Mouse (Mus musculus) urinary bladder, adult 2 months (tissue): ENCODE measurements around the gene Slc16a13. TPM values are rescaled to one million over a fixed set of nuclear protein-coding genes. Genes with fewer than 3 reads are reported as not detected.
"Not testable (repeated sequence)": the region's sequence is repeated elsewhere in the genome, so short reads cannot be mapped to it uniquely, and the experiment has no call there.

Experiments used
- DNase-seq: peaks from one replicate; pipeline ENCODE4 v3.0.0; 2022; ENCODE audit warnings: low spot score
- polyA plus RNA-seq: library from polyadenylated mRNA; depleted of rRNA; stranded (reverse); fragments of >200 nt; gene quantifications from 2 replicates; pipeline ENCODE4 v1.2.3, GENCODE M21; 2012; rRNA removed

Gene Slc16a13
- polyA plus RNA-seq, 1 experiment, result 8.5 TPM

- DNase-seq, result no peak
Measured at GRCm38 (mm10) chr11:70171181-70171580, 49.7 kb downstream of the Slc16a13 start.

- no peak for DNase-seq
Measured at GRCm38 (mm10) chr11:70170291-70170690, 50.6 kb downstream of the Slc16a13 start.

- not testable (repeated sequence) for DNase-seq
Measured at GRCm38 (mm10) chr11:70169471-70169870, 51.4 kb downstream of the Slc16a13 start.

- DNase-seq, result no peak
Measured at GRCm38 (mm10) chr11:70168136-70168535, 52.7 kb downstream of the Slc16a13 start.

Other genes with a start within 250 kb of the Slc16a13 start
- gene Ctdnep1, start 239.9 kb downstream of the Slc16a13 start, polyA plus RNA-seq, result 82.0 and 95.4 TPM in 2 replicates
- gene Elp5, start 238.5 kb downstream of the Slc16a13 start, polyA plus RNA-seq, result 57.6 and 61.4 TPM in 2 replicates
- 374 and 440 TPM in 2 replicates for gene Gabarap, start 229.9 kb downstream of the Slc16a13 start, polyA plus RNA-seq
- gene Phf23, start 225.3 kb downstream of the Slc16a13 start, polyA plus RNA-seq, result 35.8 and 36.4 TPM in 2 replicates
- gene Dvl2, start 220.5 kb downstream of the Slc16a13 start, polyA plus RNA-seq, result 11.9 and 16.7 TPM in 2 replicates
- gene Acadvl, start 205.7 kb downstream of the Slc16a13 start, polyA plus RNA-seq, result 95.7 and 100 TPM in 2 replicates
- 28.0 and 31.9 TPM in 2 replicates for gene Dlg4, start 204.1 kb downstream of the Slc16a13 start, polyA plus RNA-seq
- gene Asgr1, start 167.0 kb downstream of the Slc16a13 start, polyA plus RNA-seq, result 0.07 TPM in 1 of 2 replicates, not detected in the other
- gene Asgr2, start 128.4 kb downstream of the Slc16a13 start, polyA plus RNA-seq, result 2.0 and 2.5 TPM in 2 replicates
- gene Mgl2, start 90.7 kb downstream of the Slc16a13 start, polyA plus RNA-seq, result 41.3 and 51.9 TPM in 2 replicates
- gene Clec10a, start 64.9 kb downstream of the Slc16a13 start, polyA plus RNA-seq, result 39.6 and 49.2 TPM in 2 replicates
- gene Slc16a11, start 8.3 kb downstream of the Slc16a13 start, polyA plus RNA-seq, result 3.0 and 4.8 TPM in 2 replicates
- gene Bcl6b, start 8.7 kb upstream of the Slc16a13 start, polyA plus RNA-seq, result 4.0 and 4.1 TPM in 2 replicates
- gene 0610010K14Rik, start 16.9 kb upstream of the Slc16a13 start, polyA plus RNA-seq, result 55.2 and 69.0 TPM in 2 replicates
- gene Gm21988, start 18.8 kb upstream of the Slc16a13 start, polyA plus RNA-seq, result 7.4 and 8.7 TPM in 2 replicates
- gene Rnasek, start 18.8 kb upstream of the Slc16a13 start, polyA plus RNA-seq, result 128 and 143 TPM in 2 replicates
- gene Alox12, start 34.3 kb upstream of the Slc16a13 start, polyA plus RNA-seq, result 14.7 and 15.3 TPM in 2 replicates
- gene Alox12e, start 101.6 kb upstream of the Slc16a13 start, polyA plus RNA-seq, result 0.14 and 0.21 TPM in 2 replicates
- gene Alox15, start 131.0 kb upstream of the Slc16a13 start, polyA plus RNA-seq, result 0.80 and 1.3 TPM in 2 replicates
- gene Pelp1, start 189.0 kb upstream of the Slc16a13 start, polyA plus RNA-seq, result 11.1 and 15.3 TPM in 2 replicates
- 18.5 and 22.0 TPM in 2 replicates for gene Arrb2, start 211.6 kb upstream of the Slc16a13 start, polyA plus RNA-seq
- gene Med11, start 230.9 kb upstream of the Slc16a13 start, polyA plus RNA-seq, result 20.1 and 20.8 TPM in 2 replicates
- gene Zmynd15, start 238.4 kb upstream of the Slc16a13 start, polyA plus RNA-seq, result 3.9 and 4.4 TPM in 2 replicates
- 28.9 and 29.2 TPM in 2 replicates for gene Cxcl16, start 238.9 kb upstream of the Slc16a13 start, polyA plus RNA-seq